ENCODE assay signal across 14 mouse cellular contexts in genomic region chr5:148789823-148790222, GRCm38 (mm10).
A peak's percentile ranks its signal among the peaks of the same experiment; 100 is the strongest.
DNase-seq lines count a peak whose midpoint lies in the region; ATAC-seq and TF ChIP-seq lines count a peak whose summit lies in the region.
"Had no signal": no experiment of that assay in that cellular context is flagged by ENCODE, and none has a peak within 500 bp of the region (broad histone marks: within the 10 kb centered on the region; RNA-seq: fewer than 3 reads in every experiment).

No protein-coding gene starts in this region.

- no peak overlapping the region for H3K4me2 ChIP-seq in forebrain, embryonic 15.5 days (replicated peaks)
- H3K4me2 ChIP-seq in forebrain, embryonic 13.5 days: no peak overlapping the region
- H3K4me2 ChIP-seq in embryonic facial prominence, embryonic 11.5 days (ENCODE audit: low read depth, low read length): no peak overlapping the region
- H3K4me2 ChIP-seq: embryonic facial prominence, embryonic 15.5 days; midbrain, embryonic 13.5 days; neural tube, embryonic 15.5 days had no signal

- no peak for ATAC-seq in forebrain, embryonic 15.5 days (replicated peaks)
- no peak for ATAC-seq in forebrain, embryonic 13.5 days
- no peak for ATAC-seq in embryonic facial prominence, embryonic 11.5 days (replicated peaks; ENCODE audit: insufficient number of reproducible peaks, low FRiP score, low TSS enrichment, low read depth)
- ATAC-seq: hindbrain, embryonic 16.5 days; midbrain, embryonic 13.5 days had no signal

- H3K27ac ChIP-seq in forebrain, embryonic 15.5 days (replicated peaks): 0 out of 2 replicates have a peak overlapping the region, but pooled peaks have one; percentile 29
- no peak overlapping the region for H3K27ac ChIP-seq in forebrain, embryonic 13.5 days
- no peak overlapping the region for H3K27ac ChIP-seq in layer of hippocampus, adult 2 months
- H3K27ac ChIP-seq in embryonic facial prominence, embryonic 11.5 days (replicated peaks; ENCODE audit: low read depth, low read length): no peak overlapping the region
- H3K27ac ChIP-seq: embryonic facial prominence, embryonic 15.5 days; midbrain, embryonic 13.5 days; neural tube, embryonic 15.5 days had no signal

- H3K4me3 ChIP-seq in forebrain, embryonic 15.5 days: no peak overlapping the region
- no peak overlapping the region for H3K4me3 ChIP-seq in forebrain, embryonic 13.5 days
- no peak overlapping the region for H3K4me3 ChIP-seq in layer of hippocampus, adult 2 months
- peak overlapping the region; percentile 35; the same call in 1 of the 2 replicates for H3K4me3 ChIP-seq in E14TG2a.4 (replicated peaks; ENCODE audit: low read length)
- H3K4me3 ChIP-seq in embryonic facial prominence, embryonic 11.5 days (ENCODE audit: low read depth, low read length): no peak overlapping the region
- H3K4me3 ChIP-seq: embryonic facial prominence, embryonic 15.5 days; midbrain, embryonic 13.5 days; neural tube, embryonic 15.5 days had no signal

- H3K9ac ChIP-seq in forebrain, embryonic 15.5 days (replicated peaks): no peak overlapping the region
- H3K9ac ChIP-seq in forebrain, embryonic 13.5 days: no peak overlapping the region
- H3K9ac ChIP-seq in embryonic facial prominence, embryonic 11.5 days (replicated peaks; ENCODE audit: low read length): no peak overlapping the region
- H3K9ac ChIP-seq: embryonic facial prominence, embryonic 15.5 days; midbrain, embryonic 13.5 days; neural tube, embryonic 15.5 days had no signal

- no peak for DNase-seq in layer of hippocampus, adult 2 months (ENCODE audit: low spot score in 2 of 2)
- DNase-seq in layer of hippocampus, adult 8-10 months (ENCODE audit: low spot score in 2 of 2): no peak
- DNase-seq in embryonic facial prominence, embryonic 11.5 days (ENCODE audit: low spot score): peak; percentile 29
- DNase-seq in embryo, embryonic 10 days (ENCODE audit: low spot score): no peak
- DNase-seq in urinary bladder, postnatal 25 days (ENCODE audit: low spot score): no peak
- DNase-seq: layer of hippocampus, adult 9-11 months; thymus, adult 2 months had no signal

- peaks cover 35% of the 10 kb centered on the region for H3K4me1 ChIP-seq in forebrain, embryonic 15.5 days
- peaks cover 50% of the 10 kb centered on the region for H3K4me1 ChIP-seq in forebrain, embryonic 13.5 days
- H3K4me1 ChIP-seq in E14TG2a.4 (replicated peaks; ENCODE audit: low read depth, low read length): peaks cover 68% of the 10 kb centered on the region
- no peaks in the 10 kb centered on the region for H3K4me1 ChIP-seq in embryonic facial prominence, embryonic 11.5 days (ENCODE audit: control insufficient read depth, insufficient read depth, low read length)

- WGBS in forebrain, embryonic 15.5 days: 82% methylated on average over 5 of the region's 5 CpGs
- 86% methylated on average over 5 of the region's 5 CpGs for WGBS in forebrain, embryonic 13.5 days
- WGBS in embryonic facial prominence, embryonic 11.5 days: 74% methylated on average over 5 of the region's 5 CpGs

- H3K36me3 ChIP-seq in forebrain, embryonic 15.5 days: no peaks in the 10 kb centered on the region
- no peaks in the 10 kb centered on the region for H3K36me3 ChIP-seq in forebrain, embryonic 13.5 days (ENCODE audit: poor library complexity, severe bottlenecking)
- no peaks in the 10 kb centered on the region for H3K36me3 ChIP-seq in E14TG2a.4 (ENCODE audit: insufficient read depth, low read length)
- no peaks in the 10 kb centered on the region for H3K36me3 ChIP-seq in embryonic facial prominence, embryonic 11.5 days (replicated peaks; ENCODE audit: control insufficient read depth, insufficient read depth, low read depth, low read length)
- H3K36me3 ChIP-seq: embryonic facial prominence, embryonic 15.5 days; midbrain, embryonic 13.5 days; neural tube, embryonic 15.5 days had no signal

- no peaks in the 10 kb centered on the region for H3K27me3 ChIP-seq in forebrain, embryonic 15.5 days
- no peaks in the 10 kb centered on the region for H3K27me3 ChIP-seq in forebrain, embryonic 13.5 days
- no peaks in the 10 kb centered on the region; the same call in none of the 2 replicates for H3K27me3 ChIP-seq in E14TG2a.4 (ENCODE audit: insufficient read depth, low read length)
- H3K27me3 ChIP-seq in embryonic facial prominence, embryonic 11.5 days (ENCODE audit: control insufficient read depth, insufficient read depth, low read length): no peaks in the 10 kb centered on the region
- H3K27me3 ChIP-seq: embryonic facial prominence, embryonic 15.5 days; neural tube, embryonic 15.5 days had no signal

- H3K9me3 ChIP-seq in forebrain, embryonic 15.5 days: no peaks in the 10 kb centered on the region
- no peaks in the 10 kb centered on the region for H3K9me3 ChIP-seq in forebrain, embryonic 13.5 days (replicated peaks)
- H3K9me3 ChIP-seq in E14TG2a.4 (ENCODE audit: low read length): no peaks in the 10 kb centered on the region
- H3K9me3 ChIP-seq in embryonic facial prominence, embryonic 11.5 days (replicated peaks; ENCODE audit: control insufficient read depth, low read length): no peaks in the 10 kb centered on the region
- H3K9me3 ChIP-seq: embryonic facial prominence, embryonic 15.5 days; midbrain, embryonic 13.5 days; neural tube, embryonic 15.5 days had no signal

- TF ChIP-seq CTCF in layer of hippocampus, adult 2 months (conservative IDR thresholded peaks at IDR 0.05): peak; percentile 49
- no peak for TF ChIP-seq CTCF in E14TG2a.4 (conservative IDR thresholded peaks at IDR 0.05; ENCODE audit: low read length)
